Mouse (Mus musculus): ENCODE measurements at regions not wholly inside any gene's neighbourhood (a gene's known extent, or its start where the extent isn't known, plus 50 kb on each side); places are given as distances from the start of the nearest gene placed in this dataset.

DNA sequence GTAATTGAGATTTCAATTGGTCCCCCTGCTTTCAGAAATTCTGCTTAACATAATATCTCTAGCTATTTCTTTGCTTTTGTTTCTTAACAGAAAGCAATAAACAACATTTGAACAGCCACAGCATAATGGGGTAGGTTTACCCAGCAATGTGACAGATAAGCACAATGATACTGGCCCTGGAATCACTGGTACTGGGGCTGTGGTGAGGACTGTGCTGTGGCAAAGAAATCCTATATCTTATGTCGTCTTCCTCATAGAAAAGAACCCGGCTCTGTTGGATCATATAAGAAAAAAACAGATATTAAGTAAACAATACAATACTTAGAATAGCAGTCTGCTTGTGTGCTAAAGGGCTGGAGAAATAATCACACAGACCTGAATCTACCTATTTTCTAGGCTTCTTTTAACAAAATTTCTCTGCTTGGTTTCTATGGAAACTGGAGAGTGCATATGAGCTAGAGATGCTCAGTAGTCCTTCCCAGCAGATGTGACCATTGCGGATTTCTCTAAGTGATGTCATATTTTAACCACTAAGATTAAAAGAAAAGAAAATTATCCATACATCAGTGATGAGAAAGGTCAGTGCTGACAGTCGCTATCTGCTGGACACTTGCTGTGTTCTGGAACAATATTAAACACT lies 119.8 kb upstream of the Gnao1 start:
- DNase-seq (ENCODE audit: low read depth) = no peak

DNA sequence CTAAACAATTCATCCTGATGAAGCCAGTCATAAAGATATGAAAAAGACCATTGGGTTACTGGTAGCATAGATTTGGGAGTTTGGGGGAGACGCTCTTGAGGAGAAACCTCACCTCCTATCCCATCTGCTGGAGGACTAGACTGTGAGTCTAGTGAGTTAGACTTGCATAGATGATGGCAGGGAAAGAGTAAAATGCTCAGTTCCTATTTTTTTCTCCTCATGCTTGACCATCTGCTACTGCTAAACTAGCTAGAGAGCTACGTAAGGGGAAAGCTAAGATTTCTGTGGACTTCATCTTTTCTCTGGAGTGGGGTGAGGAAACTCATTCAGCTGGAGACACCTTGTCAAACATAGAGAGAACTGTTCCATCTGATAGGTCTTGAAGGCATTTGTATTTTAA lies 118.4 kb upstream of the Gnao1 start:
- no peak for DNase-seq (ENCODE audit: low read depth)

DNA sequence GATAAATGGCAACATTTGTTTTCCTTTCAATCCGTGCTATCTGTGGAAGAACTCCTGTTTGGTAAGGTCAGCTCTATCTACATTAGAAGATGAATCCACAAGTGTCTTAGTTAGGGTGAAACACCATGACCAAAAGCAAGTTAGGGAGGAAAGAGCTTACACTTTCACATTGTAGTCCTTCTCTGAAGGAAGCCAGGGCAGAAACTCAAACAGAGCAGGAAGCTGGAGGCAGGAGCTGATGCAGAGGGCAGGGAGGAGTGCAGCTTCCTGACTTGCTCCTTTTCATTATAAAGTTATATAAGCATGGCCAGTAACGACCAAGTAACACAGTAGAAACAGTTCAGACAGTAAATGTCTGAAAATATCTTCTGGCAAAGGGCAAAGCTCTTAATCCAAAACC lies 117.9 kb upstream of the Gnao1 start:
- no peak for DNase-seq (ENCODE audit: low read depth)

DNA sequence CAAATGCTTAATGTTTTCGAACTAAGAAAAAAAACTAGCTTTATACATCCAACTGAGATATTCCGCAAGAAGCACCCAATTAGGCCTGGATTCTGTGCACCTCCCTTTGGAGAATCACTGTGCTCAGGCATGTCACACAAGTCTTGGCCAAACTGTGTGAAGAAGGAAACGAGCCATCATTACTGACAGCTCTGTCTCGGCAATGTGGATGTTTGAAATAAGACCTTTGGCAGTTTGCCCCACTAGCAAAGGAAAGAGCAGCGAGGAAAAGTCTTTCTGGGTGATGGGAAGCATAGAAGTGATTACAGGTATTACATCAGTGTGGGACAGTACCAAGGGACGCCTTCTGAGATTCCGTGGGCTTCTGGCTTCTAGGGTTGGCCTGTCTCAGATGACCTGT lies 112.6 kb upstream of the Gnao1 start:
- DNase-seq (ENCODE audit: low read depth) = no peak

DNA sequence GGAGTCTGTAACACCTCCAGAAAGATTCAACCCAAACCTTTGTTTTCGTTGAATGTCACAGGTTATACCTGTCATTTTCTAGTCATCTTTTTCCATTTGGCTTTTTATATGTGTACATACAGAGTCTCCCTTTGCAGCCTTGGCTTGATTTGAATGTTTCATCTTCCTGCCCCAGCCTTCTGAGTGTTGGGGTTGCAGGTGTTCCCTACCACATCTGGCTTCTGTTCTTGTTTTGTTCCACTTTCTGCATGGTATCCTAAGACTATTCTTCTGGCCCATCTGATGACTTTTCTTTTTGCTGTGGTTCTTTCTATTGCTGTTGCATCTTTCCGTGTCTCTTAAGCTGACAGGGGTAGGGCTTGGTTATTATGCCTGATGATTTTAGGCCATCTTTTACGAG lies 111.3 kb upstream of the Gnao1 start:
- DNase-seq (ENCODE audit: low read depth) = no peak

DNA sequence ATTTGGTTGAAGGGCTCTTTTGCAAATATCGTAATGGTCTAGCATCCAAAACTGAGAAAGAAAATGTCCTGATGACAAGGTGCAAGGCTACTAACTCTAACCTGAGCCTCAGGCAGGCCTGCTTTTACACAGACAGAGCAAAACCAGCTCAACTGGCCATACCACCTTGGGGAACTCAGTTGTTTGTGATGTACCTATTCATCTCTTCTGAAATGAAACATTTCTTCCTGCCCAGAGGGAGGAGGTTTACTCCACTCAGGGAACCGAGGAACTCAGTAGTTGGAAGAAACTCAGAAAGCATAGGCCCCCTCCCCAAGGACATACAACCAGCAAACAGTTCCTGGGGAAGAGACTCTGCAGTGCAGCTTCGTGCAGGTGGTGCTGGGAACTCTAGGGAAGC lies 108.4 kb upstream of the Gnao1 start:
- DNase-seq (ENCODE audit: low read depth) = no peak

DNA sequence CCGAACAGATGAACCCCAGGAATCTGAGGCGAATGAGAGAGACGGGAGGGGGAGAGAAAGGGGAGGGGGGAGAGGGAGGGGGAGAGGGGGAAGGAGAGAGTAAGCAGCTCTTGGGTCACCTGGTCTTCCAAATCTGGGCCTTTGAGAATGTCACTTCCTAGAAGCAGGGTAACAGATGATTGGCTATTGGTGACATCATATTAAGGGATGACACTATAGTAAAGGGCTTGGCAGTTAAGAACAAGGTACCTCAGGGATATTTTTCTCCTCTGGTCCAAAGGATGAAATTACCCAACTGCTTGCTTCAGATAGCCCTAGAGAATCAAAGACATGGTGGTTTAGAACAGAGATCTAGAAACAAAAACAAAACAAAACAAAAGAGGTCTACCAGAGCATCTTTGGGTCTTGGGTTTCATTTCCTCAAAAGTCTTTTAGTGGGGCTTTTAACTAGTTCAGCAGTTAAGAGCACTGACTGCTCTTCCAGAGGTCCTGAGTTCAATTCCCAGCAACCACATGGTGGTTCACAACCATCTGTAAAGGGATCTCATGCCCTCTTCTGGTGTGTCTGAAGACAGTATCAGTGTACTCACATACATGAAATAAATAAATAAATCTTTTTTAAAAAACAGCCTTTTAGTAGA lies 97.6 kb upstream of the Gnao1 start:
- no peak for DNase-seq (ENCODE audit: low read depth)

GRCm38 (mm10) chr8:93713221-93713620 lies 96.5 kb upstream of the Gnao1 start:
- no peak for DNase-seq (ENCODE audit: low read depth)

DNA sequence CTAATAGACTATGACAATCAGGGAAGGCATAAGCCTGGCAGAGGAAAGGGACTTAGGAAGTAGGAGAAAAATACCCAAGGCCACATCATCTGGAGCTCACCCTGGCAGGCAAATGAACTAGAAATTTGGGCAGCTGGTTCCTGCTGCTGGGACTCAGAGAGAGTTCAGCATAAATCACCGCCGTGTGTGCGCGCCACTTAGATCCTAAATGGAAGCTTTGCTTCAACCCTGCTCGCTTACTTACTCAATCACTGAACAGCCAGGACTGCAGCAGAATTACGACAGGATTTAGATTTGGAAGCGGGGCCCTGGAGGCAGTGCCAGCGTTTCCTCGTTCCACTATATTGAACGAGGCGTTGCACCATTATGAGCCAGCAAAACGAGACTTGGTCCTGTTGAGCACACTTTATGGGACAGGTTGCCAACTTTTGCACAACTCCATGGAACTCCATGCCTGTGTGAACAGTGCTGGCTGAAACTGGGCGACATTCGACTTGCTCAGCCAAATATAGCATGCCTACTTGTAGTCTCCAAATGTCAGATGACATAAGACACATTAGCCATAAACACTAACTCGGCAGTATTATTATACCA lies 84.8 kb upstream of the Gnao1 start:
- no peak for DNase-seq (ENCODE audit: low read depth)

GRCm38 (mm10) chr8:93729124-93729930 lies 80.4 kb upstream of the Gnao1 start:
- no peak for DNase-seq (ENCODE audit: low read depth)

- DNase-seq (ENCODE audit: low read depth) = no peak
Measured at GRCm38 (mm10) chr8:93730738-93731700, 78.7 kb upstream of the Gnao1 start.

GRCm38 (mm10) chr8:93734818-93735217 lies 74.9 kb upstream of the Gnao1 start:
- no peak for DNase-seq (ENCODE audit: low read depth)

DNA sequence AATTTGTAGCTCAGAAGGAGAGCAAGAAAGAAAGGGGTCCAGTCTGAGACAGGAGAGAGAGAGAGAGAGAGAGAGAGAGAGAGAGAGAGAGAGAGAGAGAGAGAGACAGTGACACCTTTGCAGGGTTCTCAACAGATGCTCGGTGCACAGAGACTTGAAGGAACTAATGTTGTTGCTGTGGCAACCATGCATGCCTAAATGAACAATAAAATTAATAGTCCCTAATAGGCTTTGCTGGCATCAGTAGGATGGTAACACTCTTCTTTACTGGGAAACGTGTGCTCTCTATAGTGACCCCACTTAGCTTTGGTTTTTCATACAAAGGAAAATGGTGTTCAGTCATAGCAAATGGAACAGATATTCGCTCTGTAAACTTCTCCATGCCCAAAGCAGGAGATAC lies 69.5 kb upstream of the Gnao1 start:
- no peak for DNase-seq (ENCODE audit: low read depth)

DNA sequence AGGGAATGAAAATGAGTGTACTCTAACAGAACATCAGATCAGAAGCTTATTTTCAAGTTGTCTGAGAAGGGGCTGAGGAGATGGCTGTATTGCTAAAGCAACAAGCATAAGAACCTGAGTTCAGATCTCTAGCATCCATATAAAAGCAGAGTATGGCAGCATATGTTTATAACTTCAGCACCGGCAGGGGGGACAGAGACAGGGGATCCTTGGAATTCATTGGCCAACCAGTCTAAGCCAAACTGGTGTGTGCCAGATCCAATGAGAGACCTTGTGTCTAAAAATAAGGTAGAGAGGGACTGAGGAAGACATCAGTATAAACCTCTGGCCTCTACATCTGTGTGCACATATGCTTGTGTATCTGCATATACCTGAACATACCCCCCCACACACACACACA lies 61.0 kb upstream of the Gnao1 start:
- no peak for DNase-seq (ENCODE audit: low read depth)

GRCm38 (mm10) chr8:93750921-93751320 lies 58.8 kb upstream of the Gnao1 start:
- no peak for DNase-seq (ENCODE audit: low read depth)

DNA sequence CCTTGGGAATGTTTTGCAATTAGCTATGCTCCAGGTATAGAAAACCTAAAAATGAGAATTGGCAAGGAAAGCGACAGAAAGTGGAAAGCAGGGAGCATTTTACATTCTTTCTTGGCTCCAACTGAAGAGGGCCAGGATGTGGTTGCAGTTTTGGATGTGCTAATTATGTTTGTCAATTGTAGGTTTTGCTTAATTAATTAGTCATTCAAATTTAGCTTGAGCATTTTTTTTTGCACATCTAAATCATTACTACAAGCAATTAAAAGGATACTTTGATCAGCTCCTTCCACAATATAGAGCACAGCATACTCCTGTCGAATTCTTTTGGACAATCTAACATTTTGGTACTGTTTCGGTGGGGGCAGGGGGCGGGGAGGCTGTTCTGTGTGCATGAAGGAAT lies 53.8 kb upstream of the Gnao1 start:
- DNase-seq (ENCODE audit: low read depth) = no peak
